Mouse (Mus musculus): ENCODE measurements around the gene Trim15. TPM values are rescaled to one million over a fixed set of nuclear protein-coding genes. Genes with fewer than 3 reads are reported as not detected.
"Not testable (repeated sequence)": the region's sequence is repeated elsewhere in the genome, so short reads cannot be mapped to it uniquely, and the experiment has no call there.

Gene Trim15
- polyA plus RNA-seq, 1 experiment from 2014 or later: 0.23 TPM

DNA sequence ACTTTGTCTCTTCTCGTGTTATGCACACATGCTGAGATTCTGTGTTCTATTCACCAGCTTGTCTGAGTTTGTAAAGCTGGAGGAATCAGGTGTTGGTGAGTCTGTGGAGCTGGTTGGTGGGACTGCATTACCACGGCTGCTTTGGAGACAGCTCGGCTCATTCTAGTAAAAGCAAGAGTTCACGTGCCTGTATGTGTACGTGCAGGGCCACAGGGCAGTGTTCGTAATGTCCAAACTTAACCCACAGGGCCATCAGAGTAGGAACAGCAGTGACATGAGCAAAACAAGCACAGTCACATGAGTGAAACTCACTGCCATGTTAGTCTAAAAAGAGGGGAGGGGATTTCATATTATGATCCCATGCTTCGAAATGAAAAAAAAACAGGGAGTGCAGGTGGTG, 23.3 kb downstream of the Trim15 start:
- H3K4me1 ChIP-seq: peaks cover 35% of the 10 kb centered on the region
- no peak overlapping the region for H3K4me3 ChIP-seq
- ATAC-seq (ENCODE audit: extremely low read depth, insufficient number of reproducible peaks, low FRiP score, low TSS enrichment): no peak
- peaks cover 24% of the 10 kb centered on the region for H3K36me3 ChIP-seq
- no peak overlapping the region for H3K4me2 ChIP-seq
- no peaks in the 10 kb centered on the region for H3K27me3 ChIP-seq (replicated peaks)
- H3K9me3 ChIP-seq: no peaks in the 10 kb centered on the region
- 70% methylated on average over 7 of the region's 7 CpGs for WGBS
- no peak overlapping the region for H3K9ac ChIP-seq
- no peak overlapping the region for H3K27ac ChIP-seq (replicated peaks)

DNA sequence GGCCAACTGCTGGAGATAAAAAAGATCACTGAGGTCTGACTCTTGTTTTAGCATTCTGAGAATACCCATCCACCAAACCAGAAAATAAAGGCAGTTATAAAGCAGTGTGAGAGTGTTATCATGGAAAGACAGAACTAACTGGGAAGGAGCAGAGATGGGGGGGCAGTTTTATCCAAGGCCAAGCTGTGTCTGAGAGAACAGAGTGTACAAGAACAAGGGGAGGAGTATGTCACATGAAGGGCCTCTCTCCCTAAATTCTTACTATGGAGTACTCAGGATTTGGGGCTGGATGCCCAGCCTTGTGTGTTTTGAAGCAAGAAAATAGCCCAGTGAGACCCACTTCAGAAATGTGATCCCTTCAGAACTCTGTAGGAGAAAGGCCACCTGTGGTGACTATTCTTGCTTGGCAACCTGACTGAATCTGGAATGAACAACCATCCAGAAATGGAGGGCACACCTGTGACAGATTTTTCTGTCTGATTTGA, 26.0 kb downstream of the Trim15 start:
- H3K9ac ChIP-seq: no peak overlapping the region
- no peak overlapping the region for H3K27ac ChIP-seq (replicated peaks)
- no peaks in the 10 kb centered on the region for H3K27me3 ChIP-seq (replicated peaks)
- H3K4me3 ChIP-seq: no peak overlapping the region
- ATAC-seq (ENCODE audit: extremely low read depth, insufficient number of reproducible peaks, low FRiP score, low TSS enrichment): no peak
- peaks cover 15% of the 10 kb centered on the region for H3K36me3 ChIP-seq
- no peaks in the 10 kb centered on the region for H3K9me3 ChIP-seq
- H3K4me1 ChIP-seq: peaks cover 52% of the 10 kb centered on the region
- no peak overlapping the region for H3K4me2 ChIP-seq

DNA sequence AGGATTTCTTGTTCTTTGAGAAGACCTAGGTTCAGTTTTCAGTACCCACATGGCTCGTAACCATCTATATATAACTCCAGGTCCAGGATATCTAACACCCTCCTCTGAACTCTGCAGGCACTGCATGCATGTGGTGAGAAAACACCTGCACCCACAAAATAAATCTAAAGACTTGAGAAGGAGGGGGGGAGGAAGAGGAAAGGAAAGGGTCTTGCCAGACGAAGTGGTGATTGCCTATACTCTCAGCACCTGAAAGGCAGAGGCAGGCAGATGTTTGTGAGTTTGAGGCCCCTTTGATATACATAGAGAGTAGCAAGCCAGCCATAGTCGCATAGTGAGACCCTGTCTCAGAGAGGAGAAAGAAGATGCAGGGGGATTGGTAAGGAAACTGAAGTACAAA, 27.1 kb downstream of the Trim15 start:
- H3K4me3 ChIP-seq: no peak overlapping the region
- no peak for ATAC-seq (ENCODE audit: extremely low read depth, insufficient number of reproducible peaks, low FRiP score, low TSS enrichment)
- no peak overlapping the region for H3K27ac ChIP-seq (replicated peaks)
- H3K9me3 ChIP-seq: no peaks in the 10 kb centered on the region
- peaks cover 49% of the 10 kb centered on the region for H3K4me1 ChIP-seq
- no peak overlapping the region for H3K4me2 ChIP-seq
- 66% methylated on average over 3 of the region's 3 CpGs for WGBS
- H3K9ac ChIP-seq: no peak overlapping the region
- H3K27me3 ChIP-seq (replicated peaks): no peaks in the 10 kb centered on the region
- H3K36me3 ChIP-seq: peaks cover 14% of the 10 kb centered on the region

DNA sequence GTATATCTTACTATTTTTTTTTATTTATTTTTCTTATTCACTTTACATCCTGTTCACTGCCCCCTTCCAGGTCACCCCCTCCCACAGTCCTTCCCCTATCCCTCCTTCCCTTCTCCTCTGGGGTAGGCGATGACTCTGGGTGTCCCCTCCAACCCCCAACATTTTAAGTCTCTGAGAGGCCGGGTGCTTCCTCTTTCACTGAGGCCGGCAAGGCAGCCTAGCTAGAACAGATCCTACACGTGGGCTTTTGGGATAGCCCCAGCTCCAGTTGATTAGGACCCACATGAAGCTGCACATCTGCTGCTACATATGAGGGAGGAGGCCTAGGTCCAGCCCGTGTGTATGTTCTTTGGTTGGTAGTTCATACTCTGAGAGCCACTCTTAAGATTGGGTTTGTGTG, 28.0 kb downstream of the Trim15 start:
- H3K4me3 ChIP-seq: no peak overlapping the region
- no peak for ATAC-seq (ENCODE audit: extremely low read depth, insufficient number of reproducible peaks, low FRiP score, low TSS enrichment)
- 76% methylated on average over 5 of the region's 5 CpGs for WGBS

DNA sequence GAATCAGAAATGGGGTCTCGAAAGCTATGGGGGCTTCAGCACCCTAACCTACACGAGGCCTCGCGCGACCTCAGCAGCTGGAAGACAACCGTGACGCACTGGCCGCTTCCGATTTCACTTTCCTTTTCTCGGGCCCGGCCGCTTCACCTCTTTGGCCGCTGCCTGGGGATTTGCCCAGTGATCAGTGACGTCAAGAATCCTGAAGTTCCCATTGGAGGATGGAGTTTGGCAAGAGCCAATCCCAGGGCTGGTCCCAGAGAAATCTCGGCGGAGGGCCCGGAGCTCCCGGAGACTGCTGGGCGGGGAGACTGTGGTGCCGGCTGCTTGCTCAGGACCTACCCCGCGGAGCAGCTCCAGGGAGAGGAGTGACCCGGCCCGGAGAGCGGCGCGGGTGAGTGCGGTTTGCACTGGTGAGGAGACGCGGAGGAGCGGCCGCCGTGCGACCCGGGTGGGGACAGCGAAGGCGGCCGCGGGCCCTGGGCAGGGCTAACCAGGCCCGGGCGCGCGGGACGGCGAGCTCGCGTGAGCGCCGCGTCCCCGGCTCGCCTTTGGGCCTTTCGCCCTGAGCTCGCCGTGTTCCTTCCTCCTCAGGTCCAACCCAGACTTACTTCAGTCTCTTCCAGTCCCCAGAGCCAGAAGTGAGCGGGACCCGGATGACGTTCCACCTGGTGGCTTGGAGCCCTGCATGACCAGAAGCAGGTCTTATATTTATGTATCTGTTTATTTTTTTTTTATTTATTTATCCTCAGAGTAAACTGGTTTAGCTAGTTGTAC, 29.9 kb downstream of the Trim15 start, which contains the start of gene Trim26:
TSS of gene Trim26 (plus strand) at position 261 of the 774 bp plus-strand sequence.
- Histone ChIP-seq H3K36me3 (peaks cover 7% of the 10 kb centered on the region; the same call in 1 of the 2 replicates), H3K27me3 (replicated peaks) (no peaks in the 10 kb centered on the region; the same call in 1 of the 2 replicates), H3K4me3 (peak within 1 kb of the TSS; percentile 80), H3K27ac (replicated peaks) (peak within 1 kb of the TSS; percentile 96), H3K9me3 (no peaks in the 10 kb centered on the region), H3K4me2 (peak within 1 kb of the TSS; percentile 73), H3K9ac (peak within 1 kb of the TSS; percentile 95), H3K4me1 (peaks cover 25% of the 10 kb centered on the region)
- WGBS: under 1% methylated on average over 58 of the region's 58 CpGs
- ATAC-seq (ENCODE audit: extremely low read depth, insufficient number of reproducible peaks, low FRiP score, low TSS enrichment): peak; percentile 98

More for the DNA sequence above, 28.0 kb downstream of the Trim15 start:
- H3K4me2 ChIP-seq: no peak overlapping the region
- H3K36me3 ChIP-seq: peaks cover 14% of the 10 kb centered on the region
- no peak overlapping the region for H3K9ac ChIP-seq
- no peaks in the 10 kb centered on the region for H3K27me3 ChIP-seq (replicated peaks)
- no peak overlapping the region for H3K27ac ChIP-seq (replicated peaks)
- H3K4me1 ChIP-seq: peaks cover 39% of the 10 kb centered on the region
- no peaks in the 10 kb centered on the region for H3K9me3 ChIP-seq

DNA sequence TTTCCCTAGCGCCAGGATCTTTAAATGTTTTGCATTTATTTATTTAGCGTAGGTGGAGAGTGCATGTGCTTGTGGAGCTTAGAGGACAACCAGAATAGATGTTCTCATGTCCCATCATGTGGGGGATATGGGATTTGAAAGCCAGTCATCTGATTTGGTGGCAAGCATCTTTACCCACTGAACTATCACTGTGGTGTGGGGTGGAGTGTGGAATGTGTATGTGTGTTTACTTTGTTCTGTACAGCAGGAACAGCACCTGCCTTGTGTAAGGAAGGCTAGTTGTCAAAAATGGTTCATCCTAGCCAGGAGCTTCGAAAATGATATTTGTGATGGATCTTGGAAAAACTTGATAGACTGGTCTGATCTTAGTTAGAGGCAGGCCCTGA, 30.6 kb downstream of the Trim15 start:
- 16% methylated on average over 3 of the region's 3 CpGs for WGBS
- Histone ChIP-seq H3K9me3 (no peaks in the 10 kb centered on the region), H3K27me3 (replicated peaks) (no peaks in the 10 kb centered on the region; the same call in 1 of the 2 replicates), H3K4me2 (peak overlapping the region; percentile 73), H3K27ac (replicated peaks) (peak overlapping the region; percentile 96), H3K4me3 (peak overlapping the region; percentile 80), H3K9ac (peak overlapping the region; percentile 95), H3K36me3 (peaks cover 3% of the 10 kb centered on the region; the same call in 1 of the 2 replicates), H3K4me1 (peaks cover 25% of the 10 kb centered on the region)
- ATAC-seq (ENCODE audit: extremely low read depth, insufficient number of reproducible peaks, low FRiP score, low TSS enrichment): no peak

DNA sequence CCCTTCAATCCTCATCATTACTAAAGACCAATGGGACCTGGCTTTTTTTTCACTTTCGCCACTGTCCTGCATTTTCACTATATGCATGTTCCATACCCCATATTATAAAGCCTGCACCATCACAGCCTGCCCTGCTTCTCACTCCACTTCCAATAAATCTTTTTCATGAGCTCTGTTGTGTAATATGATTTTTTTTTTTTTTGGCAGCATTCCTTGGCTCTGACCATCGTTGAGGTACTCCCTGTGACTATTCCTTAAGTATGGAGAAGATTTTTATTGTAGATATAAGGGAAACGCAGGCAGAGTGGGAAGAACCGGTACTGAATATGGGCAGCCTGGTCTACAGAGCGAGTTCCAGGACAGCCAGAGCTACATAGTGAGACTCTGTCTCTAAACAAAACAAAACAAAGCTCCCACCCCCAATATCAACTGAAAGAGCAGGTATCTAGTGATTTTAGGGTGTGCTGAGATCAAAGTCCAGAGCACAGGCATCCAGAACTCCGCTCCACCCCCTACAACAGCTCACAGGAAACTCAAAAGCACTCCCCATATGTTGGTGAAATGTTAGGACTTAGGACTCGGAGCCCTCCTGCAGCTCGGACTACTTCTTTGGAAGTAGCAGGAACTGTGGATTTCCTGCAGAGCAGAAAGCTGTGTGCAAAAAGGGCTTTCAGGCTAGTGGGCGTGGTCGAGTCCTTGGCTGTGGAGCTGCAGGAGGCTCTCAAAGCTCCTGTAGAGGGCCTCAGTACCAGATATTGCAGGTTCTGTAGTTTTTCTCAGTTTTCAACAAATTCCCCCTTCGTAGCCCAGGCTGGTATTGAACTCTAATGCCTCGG, 31.2 kb downstream of the Trim15 start:
- H3K9me3 ChIP-seq: no peaks in the 10 kb centered on the region
- 26% methylated on average over 12 of the region's 12 CpGs for WGBS
- H3K4me1 ChIP-seq: peaks cover 25% of the 10 kb centered on the region
- ATAC-seq (ENCODE audit: extremely low read depth, insufficient number of reproducible peaks, low FRiP score, low TSS enrichment): no peak
- peak overlapping the region; percentile 73 for H3K4me2 ChIP-seq
- no peaks in the 10 kb centered on the region; the same call in 1 of the 2 replicates for H3K27me3 ChIP-seq (replicated peaks)
- peak overlapping the region; percentile 96 for H3K27ac ChIP-seq (replicated peaks)
- peak overlapping the region; percentile 95; the same call in 1 of the 2 replicates for H3K9ac ChIP-seq
- H3K4me3 ChIP-seq: peak overlapping the region; percentile 80
- peaks cover 3% of the 10 kb centered on the region; the same call in 1 of the 2 replicates for H3K36me3 ChIP-seq

DNA sequence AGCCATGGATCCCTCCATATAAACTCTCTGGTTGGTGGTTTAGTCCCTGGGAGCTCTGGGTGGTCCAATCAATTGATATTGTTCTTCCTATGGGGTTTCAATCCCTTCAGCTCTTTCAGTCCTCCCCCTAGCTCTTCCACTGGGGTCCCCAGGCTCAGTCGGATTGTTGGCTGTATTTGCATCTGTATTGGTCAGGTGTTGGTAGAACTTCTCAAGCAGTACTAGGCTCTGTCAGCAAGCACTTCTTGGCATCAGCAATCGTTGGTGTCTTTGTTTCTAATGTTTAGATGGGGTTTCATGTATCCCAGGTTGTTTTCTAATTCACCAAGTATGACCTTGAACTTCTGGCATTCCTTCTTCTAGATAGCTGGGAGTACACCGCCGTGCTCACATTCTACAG, 34.3 kb downstream of the Trim15 start:
- H3K4me2 ChIP-seq: no peak overlapping the region
- WGBS: 53% methylated on average over 4 of the region's 4 CpGs
- H3K4me1 ChIP-seq: peaks cover 11% of the 10 kb centered on the region
- H3K36me3 ChIP-seq: no peaks in the 10 kb centered on the region
- H3K27ac ChIP-seq (replicated peaks): no peak overlapping the region
- no peaks in the 10 kb centered on the region for H3K9me3 ChIP-seq
- H3K27me3 ChIP-seq (replicated peaks): peaks cover 4% of the 10 kb centered on the region; the same call in 1 of the 2 replicates
- no peak overlapping the region for H3K4me3 ChIP-seq
- ATAC-seq (ENCODE audit: extremely low read depth, insufficient number of reproducible peaks, low FRiP score, low TSS enrichment): no peak
- no peak overlapping the region for H3K9ac ChIP-seq

DNA sequence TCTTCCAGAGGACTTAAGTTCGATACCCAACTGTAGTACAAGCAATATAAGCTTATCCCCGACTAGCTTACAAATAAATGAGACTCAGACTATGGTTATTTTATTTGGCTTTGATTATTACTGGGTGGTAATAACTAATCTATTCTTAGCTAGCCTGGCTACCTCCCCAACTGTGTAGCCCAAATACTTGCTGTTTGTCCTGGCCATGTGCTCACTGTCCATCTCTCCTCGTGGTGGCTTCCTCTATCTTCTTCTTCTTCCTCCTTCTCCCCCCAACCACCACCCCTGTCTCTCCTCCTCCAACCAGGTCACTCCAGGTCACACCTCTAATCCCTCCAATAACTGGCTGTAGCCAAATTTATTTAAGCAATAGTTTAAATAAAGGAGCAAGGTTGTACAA, 36.5 kb downstream of the Trim15 start:
- Histone ChIP-seq H3K4me3 (no peak overlapping the region), H3K9ac (no peak overlapping the region), H3K4me2 (no peak overlapping the region), H3K36me3 (no peaks in the 10 kb centered on the region), H3K4me1 (no peaks in the 10 kb centered on the region), H3K27me3 (replicated peaks) (peaks cover 4% of the 10 kb centered on the region; the same call in 1 of the 2 replicates), H3K9me3 (no peaks in the 10 kb centered on the region), H3K27ac (replicated peaks) (no peak overlapping the region)
- 65% methylated on average over 3 of the region's 3 CpGs for WGBS
- no peak for ATAC-seq (ENCODE audit: extremely low read depth, insufficient number of reproducible peaks, low FRiP score, low TSS enrichment)

DNA sequence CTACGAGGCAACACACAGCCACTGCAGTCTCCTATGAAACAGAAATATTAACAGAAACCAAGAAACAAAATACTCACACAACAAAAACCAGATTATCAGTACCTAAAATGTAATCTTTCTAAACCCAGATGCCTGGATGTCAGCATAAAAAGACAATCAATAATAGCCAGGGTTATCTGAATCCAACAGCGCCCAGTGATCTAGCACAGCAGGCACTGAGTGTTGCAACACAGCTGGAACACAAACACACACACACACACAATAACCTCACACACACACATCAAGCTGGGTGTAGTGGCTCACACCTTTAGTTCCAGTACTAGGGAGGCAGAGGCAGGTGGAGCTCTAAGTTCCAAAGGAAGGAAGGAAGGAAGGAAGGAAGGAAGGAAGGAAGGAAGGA, 38.5 kb downstream of the Trim15 start:
- no peak overlapping the region for H3K9ac ChIP-seq
- H3K4me3 ChIP-seq: no peak overlapping the region
- no peak overlapping the region for H3K4me2 ChIP-seq
- ATAC-seq (ENCODE audit: extremely low read depth, insufficient number of reproducible peaks, low FRiP score, low TSS enrichment): no peak
- WGBS: 79% methylated on average over 2 of the region's 2 CpGs
- no peaks in the 10 kb centered on the region for H3K4me1 ChIP-seq
- H3K36me3 ChIP-seq: no peaks in the 10 kb centered on the region
- no peak overlapping the region for H3K27ac ChIP-seq (replicated peaks)
- H3K27me3 ChIP-seq (replicated peaks): peaks cover 4% of the 10 kb centered on the region; the same call in 1 of the 2 replicates
- no peaks in the 10 kb centered on the region for H3K9me3 ChIP-seq

DNA sequence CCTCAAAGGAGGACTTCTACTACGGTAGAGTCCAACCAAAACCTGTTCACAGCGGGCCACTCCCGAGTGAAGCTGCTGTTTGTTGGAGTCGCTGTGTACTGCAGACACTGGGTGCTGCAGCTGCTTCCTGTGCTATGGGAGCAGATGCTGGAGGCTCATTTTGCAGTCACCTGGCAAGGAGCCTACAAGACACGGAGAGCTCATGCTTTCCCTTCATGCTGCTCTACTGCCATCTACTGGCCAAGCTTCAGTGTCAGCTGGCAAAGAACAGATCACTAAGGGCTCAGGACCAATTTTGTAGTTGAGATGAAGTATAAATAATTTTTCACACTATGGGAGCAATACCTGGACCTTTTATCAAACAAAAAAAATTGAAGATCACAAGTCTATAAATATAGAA, 41.0 kb downstream of the Trim15 start:
- H3K4me3 ChIP-seq; H3K9me3 ChIP-seq; H3K4me1 ChIP-seq; ATAC-seq (ENCODE audit: extremely low read depth, insufficient number of reproducible peaks, low FRiP score, low TSS enrichment); H3K36me3 ChIP-seq; H3K27me3 ChIP-seq (replicated peaks); H3K27ac ChIP-seq (replicated peaks); H3K4me2 ChIP-seq; H3K9ac ChIP-seq: not testable (repeated sequence)
- 14% methylated on average over 5 of the region's 5 CpGs for WGBS
